Mouse (Mus musculus) brown adipose tissue, adult 24 weeks (tissue): ENCODE measurements around the gene Nifk. TPM values are rescaled to one million over a fixed set of nuclear protein-coding genes. Genes with fewer than 3 reads are reported as not detected.

Source experiments
- H3K27ac ChIP-seq: fragments of 200-500 bp; replicated peaks from 2 replicates; pipeline ENCODE4 v1.5.1; 2012; ENCODE audit warnings: low read depth, mild to moderate bottlenecking, low read length
- H3K4me1 ChIP-seq: fragments of 200-500 bp; 2 replicates; pipeline ENCODE4 v1.6.1; 2012; ENCODE audit warnings: low read length, mixed read lengths; ENCODE audit not compliant: control insufficient read depth, insufficient read depth, insufficient read length
- H3K4me3 ChIP-seq: fragments of 200-500 bp; 2 replicates; pipeline ENCODE4 v1.5.1; 2012; ENCODE audit warnings: low read depth, mild to moderate bottlenecking, low read length, moderate library complexity; ENCODE audit not compliant: insufficient read depth
- polyA plus RNA-seq: library from polyadenylated mRNA; stranded (reverse); fragments of >200 nt; gene quantifications from 2 replicates; pipeline ENCODE4 v1.2.4, GENCODE M21; 2012; ENCODE audit not compliant: missing spikeins, insufficient read depth, insufficient read length

Nifk gene
- polyA plus RNA-seq, 1 experiment, result 18.9 TPM

DNA sequence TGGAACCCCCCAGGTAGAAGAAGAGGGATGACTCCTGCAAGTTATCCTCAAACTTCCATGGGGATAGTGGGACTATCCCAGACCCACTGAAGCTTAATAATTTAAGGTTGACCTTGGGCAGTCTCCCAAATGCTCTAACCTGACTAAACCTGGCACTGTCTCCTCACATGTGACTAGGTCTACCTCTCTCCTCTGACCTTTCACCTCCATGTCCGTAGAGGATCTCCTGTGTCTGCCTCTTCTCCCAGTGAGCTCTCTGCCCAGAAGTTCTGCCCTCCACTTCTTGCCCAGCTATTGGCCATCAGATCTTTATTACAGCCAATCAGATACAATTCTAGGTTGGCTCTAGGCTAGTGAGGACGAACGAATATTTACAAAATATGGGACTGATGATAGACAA, 28.3 kb downstream of the Nifk start:
- no peak overlapping the region for H3K27ac ChIP-seq

GRCm38 (mm10) chr1:118359071-118359761, 37.6 kb downstream of the Nifk start:
- no peak overlapping the region for H3K27ac ChIP-seq
- no peaks in the 10 kb centered on the region for H3K4me1 ChIP-seq
- no peak overlapping the region for H3K4me3 ChIP-seq

More for the DNA sequence above, 28.3 kb downstream of the Nifk start:
- no peaks in the 10 kb centered on the region for H3K4me1 ChIP-seq
- no peak overlapping the region for H3K4me3 ChIP-seq

- Histone ChIP-seq H3K27ac (no peak overlapping the region), H3K4me3 (no peak overlapping the region), H3K4me1 (no peaks in the 10 kb centered on the region)
These were observed 46.3 kb downstream of the Nifk start for GRCm38 (mm10) chr1:118367970-118368369.

DNA sequence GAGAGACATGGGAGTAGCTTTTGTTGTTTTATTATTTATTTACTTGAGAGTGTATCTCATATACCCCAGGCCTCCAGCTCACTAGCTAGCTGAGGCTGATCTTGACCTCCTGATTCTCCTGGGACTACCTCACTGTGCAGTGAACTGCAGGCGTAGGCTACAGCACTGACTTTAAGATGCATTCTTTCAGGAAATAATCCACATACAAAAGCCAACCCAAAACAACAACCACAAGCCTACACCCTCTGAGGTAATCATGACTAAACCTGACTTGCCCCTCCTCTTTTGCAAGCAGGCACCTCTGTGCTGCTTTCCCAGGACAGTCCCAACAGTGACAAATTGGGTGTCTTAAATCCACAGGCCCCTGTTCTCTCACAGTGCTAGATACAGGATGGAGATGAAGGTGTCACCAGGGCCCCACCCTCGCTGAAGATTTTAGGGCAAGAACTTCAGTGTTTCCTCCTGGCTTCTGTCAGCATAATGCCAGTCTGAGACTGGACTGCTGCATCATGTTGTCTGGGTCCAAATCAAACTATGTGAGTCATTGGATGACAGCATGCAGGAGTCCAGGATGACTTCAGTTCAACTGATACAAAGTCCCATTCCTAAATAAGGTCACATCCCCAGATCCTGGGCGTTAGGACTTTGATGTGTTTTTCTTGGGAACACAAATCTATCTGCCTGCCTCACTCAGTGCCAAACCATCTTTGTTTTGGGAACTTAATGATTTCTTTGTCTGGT, 47.3 kb downstream of the Nifk start:
- Histone ChIP-seq H3K4me1 (no peaks in the 10 kb centered on the region), H3K4me3 (no peak overlapping the region), H3K27ac (no peak overlapping the region)

DNA sequence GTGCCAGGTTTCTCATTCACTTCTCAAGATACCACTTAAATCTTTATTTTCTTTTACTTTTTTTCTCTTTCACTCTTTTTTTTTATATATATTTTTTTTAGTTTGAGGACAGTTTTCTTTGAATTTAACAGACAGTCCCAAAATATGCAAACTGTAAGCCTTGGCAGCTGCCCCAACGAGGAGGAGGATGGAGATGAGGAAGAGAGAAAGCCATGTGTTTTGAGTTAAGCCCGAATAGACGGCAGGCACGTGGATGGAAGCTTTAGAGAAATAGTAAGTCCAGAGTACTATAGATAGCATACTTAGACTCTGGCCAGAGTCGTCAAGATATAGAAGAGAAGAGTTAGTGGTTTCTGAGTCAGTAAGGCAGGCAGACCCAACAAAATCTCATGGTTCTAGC, 56.1 kb downstream of the Nifk start:
- no peak overlapping the region for H3K4me3 ChIP-seq
- no peak overlapping the region for H3K27ac ChIP-seq
- no peaks in the 10 kb centered on the region for H3K4me1 ChIP-seq

DNA sequence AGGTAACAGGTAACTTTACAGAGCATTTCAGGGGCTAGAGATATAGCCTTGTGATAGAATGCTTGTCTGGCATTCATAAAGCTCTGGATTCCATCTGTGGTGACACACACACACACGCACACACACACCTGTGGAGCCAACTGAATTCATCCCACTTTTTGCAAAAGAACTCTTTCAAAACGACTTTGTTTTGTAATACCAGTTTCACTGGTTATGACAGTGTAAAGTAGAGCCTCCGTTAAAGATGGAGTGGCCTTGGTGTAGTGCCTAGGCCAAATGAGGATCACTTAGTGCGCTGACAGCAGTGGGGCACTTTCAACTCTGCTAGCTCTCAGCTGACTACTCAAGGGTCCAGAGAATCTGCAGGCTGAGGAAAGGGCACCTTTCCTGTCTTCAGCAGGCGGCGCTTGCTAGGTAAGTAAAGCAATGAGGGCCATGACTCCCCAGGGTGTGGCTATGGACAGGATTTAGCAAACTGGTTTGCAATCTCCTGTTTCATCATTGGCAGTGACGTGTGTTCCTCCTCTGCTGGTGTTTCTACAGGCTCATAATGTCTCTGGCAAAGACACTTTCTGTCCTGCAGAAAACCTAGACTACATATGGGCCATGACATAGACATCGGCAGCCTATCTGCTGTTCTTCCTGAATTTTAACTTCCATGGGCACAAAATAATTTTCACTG, 58.6 kb downstream of the Nifk start:
- Histone ChIP-seq H3K4me3 (no peak overlapping the region), H3K27ac (no peak overlapping the region), H3K4me1 (no peaks in the 10 kb centered on the region)

Other genes with a start within 250 kb of the Nifk start
- not detected in 2 replicates for gene Gm29106, start 145.3 kb upstream of the Nifk start, polyA plus RNA-seq
- gene Tsn, start 10.1 kb upstream of the Nifk start, polyA plus RNA-seq, result 37.9 and 41.4 TPM in 2 replicates
- 11.5 and 15.4 TPM in 2 replicates for gene Clasp1, start 67.2 kb downstream of the Nifk start, polyA plus RNA-seq